Mouse (Mus musculus) testis, postnatal 14 days (tissue): ENCODE measurements around the gene Rnf149.
"Not testable (repeated sequence)": the region's sequence is repeated elsewhere in the genome, so short reads cannot be mapped to it uniquely, and the experiment has no call there.

Experiments used
- DNase-seq: peaks from one replicate; pipeline ENCODE4 v3.0.0; 2021; ENCODE audit warnings: low spot score

The Rnf149 gene

DNA sequence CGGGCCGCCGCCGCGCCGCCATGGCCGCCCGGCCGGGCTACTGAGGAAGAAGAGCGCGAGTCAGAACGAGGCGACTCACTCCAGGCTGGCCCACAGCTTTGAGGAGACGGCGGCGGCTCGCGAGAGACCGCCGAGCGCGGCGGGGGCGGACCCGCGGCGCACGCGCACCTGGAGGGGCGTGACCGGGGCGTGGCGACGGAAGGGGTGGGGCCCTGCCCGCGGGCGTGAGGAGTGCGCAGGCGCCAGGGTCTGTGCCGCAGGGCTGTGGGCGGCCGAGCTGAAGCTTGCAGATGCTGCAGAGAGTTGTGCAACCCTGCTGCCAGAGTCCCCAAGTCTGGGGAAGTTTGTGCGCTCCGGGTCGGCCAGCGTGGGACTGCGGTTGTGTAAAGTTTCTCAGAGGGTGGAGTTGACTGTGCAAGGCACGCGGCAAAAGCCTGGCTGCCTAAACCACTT is at the start of gene Rnf149:
Gene Rnf149, minus strand, starts transcription at position 153 of the 453 bp plus-strand sequence.
- peak; percentile 95 for DNase-seq

DNA sequence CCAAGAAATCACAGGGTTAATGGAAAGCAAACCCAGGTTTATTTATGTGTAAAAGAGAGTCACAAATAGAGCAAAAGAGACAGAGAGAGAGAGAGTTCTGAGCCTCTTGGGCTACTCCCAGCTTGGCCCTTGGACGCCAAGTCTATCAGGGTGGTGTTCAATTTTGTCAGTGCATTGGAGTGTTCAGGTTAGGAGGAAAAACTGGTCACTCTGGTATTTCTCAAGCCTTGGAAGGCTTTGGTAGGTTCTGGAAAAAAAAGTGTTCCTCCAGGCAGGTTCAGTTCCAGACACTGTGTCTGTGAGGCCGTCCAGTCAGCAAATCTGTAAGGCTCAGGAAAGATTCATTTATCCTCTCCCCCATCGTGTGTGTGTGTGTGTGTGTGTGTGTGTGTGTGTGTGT is 48.3 kb upstream of the Rnf149 start:
- no peak for DNase-seq

DNA sequence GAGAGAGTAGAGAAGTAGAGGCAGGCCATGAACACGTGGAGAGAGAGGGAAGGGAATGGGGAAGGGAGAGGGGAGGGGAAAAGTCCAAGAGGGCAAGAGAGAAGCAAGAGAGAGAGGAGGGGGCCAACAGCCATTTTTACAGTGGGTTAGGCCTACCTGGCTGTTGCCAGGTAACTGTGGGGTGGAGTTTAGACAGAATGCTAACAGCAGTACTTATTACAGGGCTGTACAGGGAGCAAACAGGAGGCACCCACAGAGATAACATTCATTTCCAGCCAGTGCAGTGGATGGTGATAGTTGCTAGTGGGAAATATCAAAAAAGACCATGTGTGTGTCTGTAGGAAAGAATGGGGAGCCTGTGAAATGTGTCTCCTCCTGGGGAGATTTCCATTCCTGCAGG is 46.5 kb upstream of the Rnf149 start:
- no peak for DNase-seq

DNA sequence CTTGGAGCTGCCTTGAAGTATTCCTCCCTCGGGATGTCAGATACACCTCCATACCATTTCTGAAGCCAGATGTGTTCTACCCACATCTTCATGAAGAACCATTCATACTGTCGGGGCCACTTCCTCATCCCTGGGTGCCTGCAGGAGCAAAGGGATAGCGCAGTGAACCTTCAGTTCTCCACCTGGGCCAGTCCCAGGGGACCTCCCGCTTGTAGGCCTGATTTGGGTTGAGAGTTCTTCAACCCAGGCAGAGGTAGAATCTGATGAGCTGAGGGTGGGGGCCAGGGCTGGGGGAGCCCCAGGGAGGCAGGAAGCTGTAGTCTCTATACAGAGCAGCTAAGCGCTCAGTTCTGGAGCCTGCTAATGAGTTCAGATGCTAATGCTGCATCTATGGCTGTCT is 45.9 kb upstream of the Rnf149 start:
- DNase-seq = no peak

DNA sequence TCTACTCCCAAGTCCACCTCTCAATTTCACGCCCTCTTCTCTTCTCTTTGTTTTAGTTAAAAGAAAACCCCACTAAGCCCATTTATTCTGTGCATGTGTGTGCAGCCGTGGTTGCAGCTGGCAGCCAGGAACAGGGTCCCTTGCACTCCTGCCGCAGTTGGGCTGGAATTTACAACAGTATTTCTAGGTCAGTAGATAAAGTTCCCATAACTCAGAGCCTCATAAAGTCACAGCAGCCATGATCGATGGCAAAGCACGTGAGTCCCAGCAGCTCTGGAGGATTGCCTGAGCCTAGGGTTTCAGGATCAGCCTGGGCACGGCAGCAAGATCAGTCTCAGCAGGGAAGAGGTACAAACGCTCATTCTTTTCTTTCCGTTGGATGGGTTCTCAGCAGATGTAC is 41.3 kb upstream of the Rnf149 start:
- DNase-seq = no peak

DNA sequence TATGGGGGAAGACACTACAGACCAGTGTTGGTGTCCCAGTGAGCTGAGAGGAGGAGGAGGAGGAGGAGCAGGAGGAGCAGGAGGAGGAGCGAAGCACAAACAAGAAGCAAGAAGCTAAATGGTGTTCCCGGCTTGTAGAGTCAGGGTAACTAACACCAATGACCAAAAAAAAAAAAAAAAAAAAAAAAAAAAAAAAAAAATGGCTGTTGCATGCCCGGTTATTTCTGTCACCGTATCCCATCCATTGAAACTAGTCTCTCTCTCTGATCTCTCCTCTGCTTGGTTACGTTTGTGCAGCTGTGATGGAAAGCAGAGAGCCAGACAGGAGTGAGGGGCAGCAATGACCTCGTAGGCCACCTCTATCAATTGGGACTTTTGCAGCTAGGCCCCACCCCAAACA is 38.3 kb upstream of the Rnf149 start:
- no peak for DNase-seq

DNA sequence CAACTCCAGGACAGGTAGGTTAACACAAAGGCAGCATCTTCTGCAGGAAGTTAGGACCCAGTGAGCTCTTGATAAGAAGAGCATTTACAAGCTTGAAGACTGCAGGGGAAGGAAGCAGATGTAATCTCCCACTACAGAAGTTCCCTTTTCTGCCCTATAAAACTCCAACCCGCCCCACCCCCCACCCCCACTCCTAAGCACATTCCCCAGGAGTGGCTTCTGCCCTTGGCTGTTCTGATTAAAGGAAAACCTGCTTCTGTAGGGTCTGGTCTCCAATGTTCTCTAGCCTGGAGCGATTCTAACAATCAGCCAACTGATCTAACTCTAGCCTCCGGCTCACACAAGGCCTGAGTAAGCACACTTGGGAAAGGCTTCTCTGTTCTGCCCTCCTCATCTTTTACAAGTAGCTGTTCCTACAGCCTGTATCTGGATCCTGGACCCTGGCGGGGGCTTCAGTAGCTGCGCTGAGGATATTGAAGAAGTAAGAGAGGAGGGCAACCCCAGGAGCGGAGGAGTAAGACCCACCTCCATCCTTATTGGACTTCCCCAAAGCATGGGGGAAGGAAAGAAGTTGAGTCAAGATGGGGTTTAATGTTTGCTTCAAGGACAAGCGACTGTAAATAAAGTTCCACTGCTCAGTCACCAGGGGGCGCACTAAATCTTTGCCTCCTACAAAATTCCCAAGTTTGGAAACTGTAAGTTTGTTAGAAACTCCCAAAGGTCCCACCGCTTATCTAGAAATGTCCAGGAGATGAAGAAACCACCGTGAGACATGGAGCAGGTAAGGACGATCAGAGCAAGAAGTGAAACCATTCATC is 37.5 kb upstream of the Rnf149 start:
- no peak for DNase-seq

DNA sequence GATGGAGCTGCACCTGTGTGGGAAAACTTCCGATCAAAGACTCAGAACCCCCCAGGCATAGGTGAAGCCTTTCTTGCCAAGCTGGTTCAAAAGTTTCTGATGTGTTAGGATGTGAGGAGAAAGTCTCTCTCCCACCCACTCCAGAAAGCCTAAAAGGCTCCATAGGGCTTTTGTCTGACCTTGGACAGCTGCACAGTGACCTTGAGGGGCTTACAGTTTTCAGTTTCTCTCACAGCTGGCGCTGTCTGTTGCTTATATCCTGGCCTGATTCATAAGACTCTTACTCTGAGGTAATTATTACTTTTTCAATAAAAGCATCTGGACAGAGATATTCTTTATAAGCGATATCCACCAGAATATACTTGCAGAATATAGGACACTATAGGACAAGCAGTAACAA is 35.9 kb upstream of the Rnf149 start:
- DNase-seq = no peak

DNA sequence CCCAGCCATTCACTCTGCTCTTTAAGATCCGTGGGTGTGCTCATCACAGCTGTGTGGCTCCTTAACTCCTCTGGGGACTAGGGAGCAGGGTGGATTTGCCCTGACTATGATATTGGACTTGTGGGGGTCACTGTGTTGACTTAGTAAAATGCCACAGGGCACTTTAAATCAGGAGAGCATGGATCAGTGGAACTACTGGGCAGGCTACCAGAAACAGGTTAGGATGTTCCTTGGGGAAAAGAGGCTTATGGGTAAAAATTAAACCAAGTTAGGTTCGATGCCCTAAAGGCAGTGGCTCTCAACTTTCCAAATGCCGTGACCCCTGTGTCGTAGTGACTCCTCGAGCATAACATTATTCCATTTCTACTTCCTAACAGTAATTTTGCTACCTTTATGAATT is 35.3 kb upstream of the Rnf149 start:
- no peak for DNase-seq

DNA sequence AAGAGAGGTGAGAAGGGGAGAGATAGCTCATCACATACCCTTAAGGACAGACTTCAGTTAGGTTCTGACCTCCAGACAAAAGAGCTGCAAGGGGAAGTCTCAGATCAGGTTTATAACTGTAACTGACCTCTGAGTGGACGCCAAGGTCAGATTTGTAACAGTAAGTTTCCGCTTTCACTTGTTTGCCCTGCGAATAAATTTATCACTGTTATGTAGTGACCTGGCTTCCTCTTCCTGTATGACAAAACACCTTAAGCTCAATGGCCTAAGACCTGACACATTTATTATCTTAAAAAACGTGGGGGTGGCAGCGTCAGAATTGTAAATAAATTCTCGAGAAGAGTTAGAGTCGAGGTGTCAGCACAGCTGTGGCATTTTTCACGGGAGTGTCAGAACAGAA is 31.3 kb upstream of the Rnf149 start:
- DNase-seq = no peak

DNA sequence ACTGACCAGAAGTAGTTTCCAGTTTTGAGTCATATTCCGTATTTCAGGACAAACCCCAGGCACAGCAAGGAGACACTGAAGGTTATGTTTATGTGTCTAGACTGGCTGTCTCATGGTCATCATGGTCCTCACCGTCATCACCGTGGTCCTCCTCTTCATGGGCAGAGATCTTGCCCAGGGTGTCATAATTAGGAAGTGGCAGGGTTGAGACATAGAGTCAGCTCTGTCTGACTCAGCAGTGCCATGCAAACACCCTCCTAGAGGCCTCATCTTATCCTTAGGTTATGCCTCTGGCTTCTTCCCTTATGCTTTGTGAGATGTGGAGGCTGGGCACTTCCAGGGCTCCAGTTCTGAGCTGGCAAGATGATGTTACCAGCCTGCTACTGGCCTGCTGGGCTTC is 25.3 kb upstream of the Rnf149 start:
- no peak for DNase-seq

DNA sequence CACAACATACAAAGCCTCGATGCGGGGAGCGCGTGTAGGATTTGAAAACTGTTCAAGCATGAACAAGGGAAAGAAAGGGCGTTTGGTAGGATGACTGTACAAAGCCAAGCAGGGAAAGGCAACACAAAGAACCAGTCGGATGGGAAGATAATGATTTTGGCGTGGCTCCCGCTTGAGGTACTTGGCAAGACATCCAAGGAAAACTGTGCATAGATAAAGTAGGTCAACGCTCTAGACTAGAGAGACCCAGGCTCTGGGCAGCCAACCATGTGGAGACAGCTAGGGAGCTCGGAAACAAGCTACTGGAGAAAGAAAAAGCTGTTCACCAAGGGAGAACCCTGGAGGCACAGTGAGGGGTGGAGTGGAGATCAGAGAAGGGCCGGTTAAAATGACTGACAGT is 21.5 kb upstream of the Rnf149 start:
- peak; percentile 49 for DNase-seq

DNA sequence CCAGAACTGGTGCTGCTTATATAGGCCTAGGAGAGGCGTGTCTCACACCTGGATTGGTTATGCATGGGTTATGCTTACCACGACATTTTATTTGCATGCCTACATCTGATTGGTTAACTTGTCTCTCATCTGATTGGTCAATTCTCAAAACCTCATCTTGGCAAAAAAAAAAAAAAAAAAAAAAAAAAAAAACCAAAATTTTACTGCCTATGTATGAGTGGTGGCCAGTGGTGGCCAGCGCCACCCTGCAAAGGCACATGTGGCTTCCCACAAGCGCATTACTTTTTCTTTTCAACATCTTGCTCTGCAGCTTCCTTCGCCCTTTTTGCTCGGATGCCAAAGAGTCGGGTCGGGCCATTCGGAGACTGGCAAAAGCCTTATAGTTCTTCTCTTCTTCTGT is 19.9 kb upstream of the Rnf149 start:
- DNase-seq = not testable (repeated sequence)

DNA sequence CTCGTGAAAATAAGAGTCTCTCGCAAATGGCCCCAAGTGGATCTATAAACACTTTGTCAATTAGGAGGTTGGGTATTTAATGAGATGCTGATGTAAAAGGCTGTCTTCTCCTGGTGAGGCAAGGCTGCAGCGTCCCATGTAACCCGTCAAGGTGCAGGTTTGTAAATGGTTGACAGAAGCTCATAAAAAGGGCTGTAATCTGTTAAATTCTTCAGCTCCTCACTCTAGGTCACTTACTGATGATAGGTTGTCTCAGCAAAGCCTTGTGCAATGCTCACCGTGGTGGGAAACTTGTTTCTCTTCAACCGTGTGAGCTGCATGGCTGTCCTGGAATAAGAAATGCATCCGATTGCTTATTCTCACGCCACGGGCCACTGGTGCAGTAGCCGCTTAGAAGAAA is 16.6 kb upstream of the Rnf149 start:
- no peak for DNase-seq

DNA sequence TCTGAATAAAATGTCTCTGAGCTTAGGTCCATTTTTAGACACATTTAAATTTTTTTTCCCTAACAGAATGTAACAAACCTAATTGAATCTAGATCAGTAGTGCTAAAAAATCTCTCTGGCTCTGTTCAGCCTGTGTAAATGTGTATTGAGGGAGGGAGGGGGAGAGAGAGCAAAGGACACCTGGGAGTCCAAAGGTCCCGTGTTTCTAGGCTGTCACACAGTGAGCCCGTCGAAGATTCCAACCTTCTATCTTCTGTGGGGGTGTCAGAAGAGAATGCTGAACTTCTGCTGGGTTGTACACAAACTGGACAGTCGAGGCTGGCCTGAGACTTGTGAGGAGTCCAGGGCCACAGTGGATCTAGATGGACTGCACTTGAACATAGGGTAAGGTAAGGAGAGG is 14.9 kb upstream of the Rnf149 start:
- no peak for DNase-seq

DNA sequence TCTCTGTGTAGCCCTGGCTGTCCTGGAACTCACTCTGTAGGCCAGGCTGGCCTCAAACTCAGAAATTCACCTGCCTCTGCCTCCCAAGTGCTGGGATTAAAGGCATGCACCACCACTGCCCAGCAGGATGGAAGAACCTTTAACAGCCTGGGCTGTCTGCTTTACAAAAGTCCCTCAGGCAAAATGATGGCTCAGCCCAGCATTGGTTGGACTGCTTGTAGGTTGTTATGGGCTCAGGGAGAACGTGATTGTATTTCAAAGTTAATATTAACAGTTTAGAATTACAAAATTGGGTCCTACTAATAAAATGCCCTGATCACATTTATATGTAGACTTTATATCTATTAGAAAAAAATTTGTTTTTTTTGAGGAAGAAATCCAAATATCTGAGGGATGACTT is 14.4 kb upstream of the Rnf149 start:
- DNase-seq = not testable (repeated sequence)

DNA sequence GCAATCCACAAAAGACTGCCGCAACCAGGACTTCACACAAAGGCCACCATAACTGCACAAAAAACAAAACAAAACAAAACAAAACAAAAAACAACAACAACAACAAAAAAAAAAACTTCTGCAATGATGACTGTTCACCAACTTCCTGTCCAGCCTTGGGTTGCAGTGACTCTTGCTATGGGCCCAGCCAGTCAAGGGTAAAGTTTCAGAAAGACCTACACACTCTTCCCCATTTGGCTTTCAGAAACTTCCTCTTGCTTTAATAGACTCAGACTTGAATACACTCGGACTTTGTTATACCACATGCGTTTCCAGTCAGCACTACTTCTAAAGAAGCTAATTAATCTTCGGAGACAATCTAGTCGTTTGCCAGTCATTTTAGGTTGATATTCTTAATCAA is 13.0 kb upstream of the Rnf149 start:
- no peak for DNase-seq

DNA sequence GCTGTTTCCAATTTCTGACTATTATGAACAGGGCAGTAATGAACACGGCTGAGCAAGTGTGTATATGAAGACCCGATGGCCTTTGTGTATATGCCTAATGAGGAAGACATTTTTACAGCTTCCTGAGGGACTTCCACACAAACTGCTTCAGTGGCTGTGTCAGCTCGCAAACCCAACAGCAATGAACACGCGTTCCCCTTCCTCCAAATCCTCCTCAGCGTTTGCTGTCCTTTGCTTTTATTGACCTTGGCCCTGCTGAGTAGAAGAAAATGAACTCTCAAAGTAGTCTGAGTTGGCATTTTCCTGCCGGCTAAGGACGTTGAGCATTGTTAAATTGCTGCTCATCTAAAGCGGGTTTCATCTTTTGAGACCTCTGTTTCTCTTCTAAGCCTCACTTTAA is 8.2 kb upstream of the Rnf149 start:
- DNase-seq = no peak

DNA sequence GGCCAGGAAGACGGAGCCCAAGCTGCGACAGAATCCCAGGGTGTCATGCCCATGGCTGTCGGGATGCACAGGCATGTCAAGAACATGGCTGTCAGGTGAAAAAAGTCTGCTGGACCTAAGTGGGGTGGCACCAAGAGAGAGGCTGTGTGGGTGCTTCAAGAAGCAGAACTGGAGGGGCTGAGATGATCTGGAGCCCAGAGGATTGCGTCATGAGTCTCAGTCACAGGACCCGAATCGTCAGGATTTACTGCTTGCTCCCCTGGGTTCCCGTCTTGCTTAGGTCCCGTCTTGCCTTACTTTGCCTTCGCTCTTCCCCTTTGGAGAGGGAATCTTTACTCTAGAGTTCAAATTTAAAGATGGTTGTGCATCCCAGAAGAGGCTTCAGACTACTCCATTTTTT is 6.0 kb upstream of the Rnf149 start:
- no peak for DNase-seq

DNA sequence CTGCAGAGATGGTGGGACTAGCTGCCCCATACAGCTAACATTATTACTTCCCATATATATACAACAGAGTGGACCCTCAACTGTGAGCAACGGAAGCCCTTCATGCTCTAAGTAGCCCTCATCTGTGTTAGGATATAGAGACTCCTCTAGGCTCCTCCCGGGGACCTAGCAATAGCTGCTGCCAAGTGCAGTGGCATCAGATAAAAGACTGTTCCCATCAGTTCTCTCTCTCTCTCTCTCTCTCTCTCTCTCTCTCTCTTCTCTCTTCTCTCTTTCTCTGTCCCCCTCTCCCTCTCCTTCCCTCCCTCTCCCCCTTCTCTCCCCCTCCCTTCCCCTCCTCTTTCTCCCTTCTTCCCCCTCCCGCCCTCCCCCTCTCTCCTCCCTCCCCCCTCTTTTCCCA is 4.0 kb upstream of the Rnf149 start:
- no peak for DNase-seq

DNA sequence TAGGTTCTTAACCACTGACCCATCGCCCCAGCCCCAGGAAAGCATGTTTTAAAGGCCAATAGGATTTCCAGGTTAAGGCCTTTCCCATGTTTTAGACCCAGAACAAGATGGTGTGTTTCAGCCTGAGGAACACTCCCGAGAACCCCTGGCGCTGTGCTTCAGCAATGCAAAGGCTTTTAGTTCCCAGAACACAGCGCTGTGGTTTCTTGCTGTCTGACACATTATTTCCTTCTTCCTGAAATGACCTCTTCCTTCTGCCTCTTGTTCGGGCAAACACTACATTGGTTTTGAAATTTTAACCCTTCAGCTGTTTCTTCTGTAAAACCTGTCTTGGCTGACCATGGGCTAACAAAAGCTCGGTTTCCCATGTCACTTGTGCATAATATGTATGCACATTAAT is 1.9 kb upstream of the Rnf149 start:
- DNase-seq = no peak

DNA sequence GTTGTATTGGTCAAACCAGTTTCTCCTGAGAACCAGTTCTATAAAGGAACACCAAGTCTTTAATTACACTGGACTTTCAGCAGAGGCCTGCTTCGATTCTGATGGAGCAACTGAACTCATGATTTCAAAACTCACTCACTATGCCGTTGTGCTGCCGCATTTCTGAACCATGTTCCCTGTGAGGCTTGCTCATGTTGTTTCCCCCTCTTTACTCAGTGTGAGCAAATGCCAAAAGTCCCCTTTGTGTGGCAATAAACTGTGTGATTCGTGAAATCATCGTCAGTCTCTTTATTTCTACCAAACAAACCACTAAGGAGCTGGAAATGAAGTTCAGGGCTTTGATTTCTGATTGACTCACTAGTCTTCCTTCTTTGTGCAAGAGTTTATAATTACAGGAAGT is 1.2 kb upstream of the Rnf149 start:
- DNase-seq = no peak

DNA sequence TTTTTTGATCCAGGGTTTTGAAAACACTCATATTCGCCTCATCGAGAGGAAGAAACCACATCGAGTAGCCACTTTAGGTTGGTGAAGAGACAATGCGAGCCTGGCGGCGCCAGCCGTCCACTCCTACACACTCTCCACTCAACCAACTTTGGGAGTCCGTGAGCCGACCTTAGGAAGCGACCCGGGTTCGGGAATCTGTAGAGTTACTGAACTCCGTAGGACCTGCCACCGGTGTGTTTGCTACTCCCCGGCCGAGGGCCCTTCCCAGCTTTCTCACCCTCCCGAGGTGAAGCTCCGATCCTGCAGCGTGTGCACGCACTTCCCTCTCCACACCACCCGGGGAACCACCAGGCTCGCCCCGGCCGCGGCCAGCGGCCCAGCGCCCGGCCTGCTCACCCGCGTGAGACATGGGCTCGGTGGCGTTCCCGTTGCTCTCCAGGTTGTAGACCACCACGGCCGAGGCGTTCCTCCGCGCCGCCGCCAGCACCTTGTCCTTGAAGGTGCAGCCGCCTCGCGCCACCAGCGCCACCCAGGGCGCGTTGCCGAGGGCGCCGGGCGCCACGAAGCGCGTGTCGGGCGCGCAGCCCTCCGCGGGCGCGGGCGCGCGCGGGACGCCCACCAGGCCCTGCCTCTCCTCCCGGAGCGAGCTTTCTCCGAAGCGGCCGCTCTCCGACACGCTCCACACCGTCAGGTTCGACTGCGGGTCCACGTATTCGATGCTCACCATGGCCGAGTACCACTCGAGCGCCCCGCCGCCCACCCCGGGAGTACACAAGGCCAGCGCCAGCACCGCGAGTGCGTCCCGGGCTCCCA is 568 bp downstream of the Rnf149 start:
- peak; percentile 69 for DNase-seq
